Mouse (Mus musculus): Measurements from ENCODE around the gene Dhrs7b. TPM values are rescaled to one million over a fixed set of nuclear protein-coding genes. Genes with fewer than 3 reads are reported as not detected.
"Not testable (repeated sequence)": the region's sequence is repeated elsewhere in the genome, so short reads cannot be mapped to it uniquely, and the experiment has no call there.

Dhrs7b gene
- polyA plus RNA-seq, 2 experiments = 9.2 to 22.3 TPM

DNA sequence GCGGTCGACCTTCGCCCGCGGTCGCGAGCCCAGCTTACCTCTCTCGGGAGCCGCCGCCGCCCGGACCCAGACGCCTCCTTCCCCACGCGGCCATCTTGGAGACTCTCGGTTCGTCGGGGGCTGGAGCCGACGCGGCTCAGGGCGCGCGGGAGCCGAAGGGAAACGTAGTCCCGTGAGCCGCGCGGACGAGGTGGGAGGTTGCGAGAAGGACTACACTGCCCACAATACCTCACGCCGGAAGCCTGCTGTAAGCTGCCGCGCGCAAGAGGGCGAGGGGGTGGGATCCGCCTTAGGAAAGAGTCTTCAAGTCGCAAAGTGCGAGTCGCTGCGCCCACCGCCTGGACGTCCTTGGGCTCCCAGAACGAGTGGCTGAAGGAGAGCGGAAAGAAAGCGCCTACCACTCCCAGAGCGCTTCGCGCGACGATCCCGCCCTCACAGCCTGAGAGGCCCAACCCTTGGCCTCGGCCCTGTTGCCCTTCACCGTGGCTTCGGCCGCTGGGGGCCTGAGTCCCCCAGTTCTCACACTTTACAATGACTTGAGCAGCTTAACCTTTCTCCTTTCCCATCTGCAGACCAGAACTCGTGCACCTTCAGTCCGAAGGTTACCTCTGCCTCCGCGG lies 48.4 kb downstream of the Dhrs7b start, which contains the start of gene Tmem11:
Tmem11 (minus strand) TSS at position 598 of the 620 bp plus-strand sequence.
- under 1% methylated on average over 62 of the region's 62 CpGs for WGBS (ENCODE audit: insufficient replicate concordance)
- peak; percentile 98 for ATAC-seq (ENCODE audit: insufficient read depth)
- peaks cover 12 to 34% of the 10 kb centered on the region in 2 experiments for H3K4me1 ChIP-seq (replicated peaks; ENCODE audit: control insufficient read depth in 2 of 2, insufficient read depth in 2 of 2, low read length in 1 of 2)

DNA sequence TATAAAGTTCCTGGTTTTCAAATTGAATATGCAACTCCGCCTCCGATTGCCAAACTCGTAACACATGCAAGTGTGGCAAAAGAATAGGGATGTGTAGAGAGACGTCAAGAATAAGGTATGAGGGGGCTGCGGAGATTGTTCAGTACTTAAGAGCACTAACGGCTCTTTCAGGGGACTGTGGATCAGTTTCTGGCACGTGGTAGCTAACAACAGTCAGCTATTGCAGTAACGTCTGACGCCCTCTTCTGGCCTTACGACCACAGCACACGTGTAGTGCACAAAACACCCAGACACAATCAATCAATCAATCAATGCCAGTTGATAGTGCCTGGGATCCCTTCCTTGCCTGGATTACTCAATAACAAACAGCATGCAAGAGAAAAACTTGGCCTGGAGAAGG lies 49.0 kb downstream of the Dhrs7b start:
- H3K27ac ChIP-seq = peak overlapping the region; percentile 87
- peak; percentile 90 for TF ChIP-seq CTCF (IDR thresholded peaks at IDR 0.05; ENCODE audit: low read depth)
- 0 out of 2 replicates have a peak, but pooled peaks have one; percentile 13 for TF ChIP-seq EP300 (IDR thresholded peaks at IDR 0.05; ENCODE audit: low read depth)

More for the DNA sequence above, 48.4 kb downstream of the Dhrs7b start, which contains the start of gene Tmem11:
- TF ChIP-seq CTCF (IDR thresholded peaks at IDR 0.05; ENCODE audit: low read depth) (peak; percentile 31; the same call in 1 of the 2 replicates), EP300 (IDR thresholded peaks at IDR 0.05; ENCODE audit: low read depth) (no peak)
- peak within 1 kb of the TSS; percentile 83 for H3K9ac ChIP-seq (replicated peaks)
- peak within 1 kb of the TSS; percentile 80 to 87 for H3K4me3 ChIP-seq (ENCODE audit: insufficient read depth in 1 of 2, low read depth in 2 of 2, low read length in 2 of 2)
- H3K36me3 ChIP-seq (replicated peaks; ENCODE audit: control insufficient read depth, insufficient read depth, low read depth) = peaks cover 3% of the 10 kb centered on the region
- no peaks in the 10 kb centered on the region for H3K27me3 ChIP-seq (ENCODE audit: control insufficient read depth, insufficient read depth, low read length)
- H3K4me2 ChIP-seq (ENCODE audit: low read depth) = peak within 1 kb of the TSS; percentile 93
- peak within 1 kb of the TSS; percentile 87 for H3K27ac ChIP-seq
- DNase-seq (ENCODE audit: low read depth in 3 of 3, low spot score in 3 of 3) = peak; percentile 88 to 92 (median 88)
- H3K9me3 ChIP-seq (ENCODE audit: control insufficient read depth, low read length) = no peaks in the 10 kb centered on the region

DNA sequence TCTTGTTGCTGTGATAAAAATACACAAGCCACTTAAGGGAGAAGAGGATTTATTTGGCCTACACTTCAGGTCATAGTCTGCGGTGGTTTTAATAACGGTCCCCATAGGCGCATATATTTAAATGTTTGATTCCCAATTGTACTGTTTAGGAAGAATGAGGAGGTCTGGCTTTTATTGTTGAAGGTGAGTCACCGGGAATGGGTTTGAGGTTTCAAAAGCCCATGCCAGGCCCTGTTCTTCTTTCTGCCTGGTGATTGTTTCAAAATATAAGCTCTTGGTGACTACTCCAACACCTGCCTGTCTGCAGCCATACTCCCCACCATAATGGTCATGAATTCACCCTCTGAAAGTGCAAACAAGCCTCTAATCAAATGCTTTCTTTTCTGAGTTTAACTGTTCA lies 50.1 kb downstream of the Dhrs7b start:
- Histone ChIP-seq H3K9me3 (ENCODE audit: control insufficient read depth, low read length) (no peaks in the 10 kb centered on the region), H3K4me2 (ENCODE audit: low read depth) (no peak overlapping the region), H3K4me3 (ENCODE audit: insufficient read depth in 1 of 2, low read depth in 2 of 2, low read length in 2 of 2) (no peak overlapping the region), H3K9ac (replicated peaks) (no peak overlapping the region), H3K27me3 (ENCODE audit: control insufficient read depth, insufficient read depth, low read length) (no peaks in the 10 kb centered on the region), H3K27ac (no peak overlapping the region), H3K4me1 (replicated peaks; ENCODE audit: control insufficient read depth in 2 of 2, insufficient read depth in 2 of 2, low read length in 1 of 2) (peaks cover 12 to 21% of the 10 kb centered on the region in 2 experiments), H3K36me3 (replicated peaks; ENCODE audit: control insufficient read depth, insufficient read depth, low read depth) (peaks cover 1% of the 10 kb centered on the region)
- ATAC-seq (ENCODE audit: insufficient read depth) = no peak
- TF ChIP-seq CTCF (IDR thresholded peaks at IDR 0.05; ENCODE audit: low read depth) (no peak), EP300 (IDR thresholded peaks at IDR 0.05; ENCODE audit: low read depth) (no peak)
- 90% methylated on average over 4 of the region's 4 CpGs for WGBS (ENCODE audit: insufficient replicate concordance)
- no peak for DNase-seq (ENCODE audit: low read depth in 3 of 3, low spot score in 3 of 3)

More for the DNA sequence above, 49.0 kb downstream of the Dhrs7b start:
- no peak for ATAC-seq (ENCODE audit: insufficient read depth)
- DNase-seq (ENCODE audit: low read depth in 3 of 3, low spot score in 3 of 3) = peak; percentile 60 to 68 (median 60)
- Histone ChIP-seq H3K36me3 (replicated peaks; ENCODE audit: control insufficient read depth, insufficient read depth, low read depth) (peaks cover 3% of the 10 kb centered on the region), H3K27me3 (ENCODE audit: control insufficient read depth, insufficient read depth, low read length) (no peaks in the 10 kb centered on the region), H3K4me2 (ENCODE audit: low read depth) (peak overlapping the region; percentile 93), H3K4me1 (replicated peaks; ENCODE audit: control insufficient read depth in 2 of 2, insufficient read depth in 2 of 2, low read length in 1 of 2) (peaks cover 12 to 28% of the 10 kb centered on the region in 2 experiments), H3K4me3 (ENCODE audit: insufficient read depth in 1 of 2, low read depth in 2 of 2, low read length in 2 of 2) (peak overlapping the region; percentile 80 to 87), H3K9me3 (ENCODE audit: control insufficient read depth, low read length) (no peaks in the 10 kb centered on the region), H3K9ac (replicated peaks) (peak overlapping the region; percentile 83)
- 3% methylated on average over 11 of the region's 11 CpGs for WGBS (ENCODE audit: insufficient replicate concordance)

DNA sequence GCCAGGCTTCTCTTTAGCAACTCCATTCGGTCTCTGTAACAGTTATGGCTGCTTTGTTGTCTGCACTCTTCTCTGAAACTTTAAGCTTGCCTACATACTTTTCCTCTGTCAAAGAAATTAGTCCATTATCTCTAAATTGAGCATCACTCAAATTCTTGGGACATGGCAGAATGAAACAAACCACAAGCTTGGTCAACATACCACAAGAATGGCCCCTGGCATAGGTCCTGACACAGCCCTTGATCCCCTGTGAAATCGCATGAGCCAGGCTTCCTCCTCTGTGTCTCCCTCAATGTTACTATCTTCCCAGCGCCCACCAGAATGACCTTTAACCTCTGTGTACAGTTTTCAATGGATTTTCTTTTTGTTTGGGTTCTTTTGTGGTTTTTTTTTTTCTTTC lies 52.0 kb downstream of the Dhrs7b start:
- 54% methylated on average over 3 of the region's 3 CpGs for WGBS (ENCODE audit: insufficient replicate concordance)
- TF ChIP-seq CTCF (IDR thresholded peaks at IDR 0.05; ENCODE audit: low read depth) (no peak), EP300 (IDR thresholded peaks at IDR 0.05; ENCODE audit: low read depth) (no peak)
- DNase-seq (ENCODE audit: low read depth in 3 of 3, low spot score in 3 of 3) (no peak), ATAC-seq (ENCODE audit: insufficient read depth) (no peak)
- no peaks in the 10 kb centered on the region for H3K36me3 ChIP-seq (replicated peaks; ENCODE audit: control insufficient read depth, insufficient read depth, low read depth)
- no peak overlapping the region for H3K27ac ChIP-seq
- H3K4me3 ChIP-seq (ENCODE audit: insufficient read depth in 1 of 2, low read depth in 2 of 2, low read length in 2 of 2) = no peak overlapping the region
- H3K9me3 ChIP-seq (ENCODE audit: control insufficient read depth, low read length) = no peaks in the 10 kb centered on the region
- H3K9ac ChIP-seq (replicated peaks) = no peak overlapping the region
- peaks cover 7 to 8% of the 10 kb centered on the region in 2 experiments for H3K4me1 ChIP-seq (replicated peaks; ENCODE audit: control insufficient read depth in 2 of 2, insufficient read depth in 2 of 2, low read length in 1 of 2)
- no peaks in the 10 kb centered on the region for H3K27me3 ChIP-seq (ENCODE audit: control insufficient read depth, insufficient read depth, low read length)
- no peak overlapping the region for H3K4me2 ChIP-seq (ENCODE audit: low read depth)

DNA sequence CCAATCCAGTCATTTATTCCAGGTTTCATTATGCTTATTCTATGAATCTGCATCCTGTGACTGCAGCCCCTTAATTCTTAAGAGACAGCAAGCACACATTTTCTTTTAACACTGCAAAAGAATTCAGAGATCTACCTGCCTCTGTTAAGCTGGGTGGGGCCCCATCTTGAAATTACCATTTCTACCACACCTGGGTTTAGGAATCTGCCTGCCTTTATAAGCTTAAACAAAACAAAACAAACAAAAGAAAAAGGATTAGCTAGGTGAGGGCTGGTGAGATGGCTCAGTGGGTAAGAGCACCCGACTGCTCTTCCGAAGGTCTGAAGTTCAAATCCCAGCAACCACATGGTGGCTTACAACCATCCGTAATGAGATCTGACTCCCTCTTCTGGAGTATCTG lies 56.6 kb downstream of the Dhrs7b start:
- H3K27me3 ChIP-seq (ENCODE audit: control insufficient read depth, insufficient read depth, low read length); ATAC-seq (ENCODE audit: insufficient read depth); H3K4me3 ChIP-seq (ENCODE audit: insufficient read depth in 1 of 2, low read depth in 2 of 2, low read length in 2 of 2); H3K27ac ChIP-seq; H3K36me3 ChIP-seq (replicated peaks; ENCODE audit: control insufficient read depth, insufficient read depth, low read depth); DNase-seq (ENCODE audit: low read depth in 3 of 3, low spot score in 3 of 3); H3K9me3 ChIP-seq (ENCODE audit: control insufficient read depth, low read length); H3K4me2 ChIP-seq (ENCODE audit: low read depth); H3K9ac ChIP-seq (replicated peaks); H3K4me1 ChIP-seq (replicated peaks; ENCODE audit: control insufficient read depth in 2 of 2, insufficient read depth in 2 of 2, low read length in 1 of 2): not testable (repeated sequence)
- WGBS (ENCODE audit: insufficient replicate concordance) = 89% methylated on average over 2 of the region's 3 CpGs
